Mouse (Mus musculus): ENCODE data around the gene Dst.
"Not testable (repeated sequence)": the region's sequence is repeated elsewhere in the genome, so short reads cannot be mapped to it uniquely, and the experiment has no call there.

Dst gene

GRCm38 (mm10) chr1:34030330-34031021, 122.5 kb downstream of the Dst start:
- no peak for DNase-seq

DNA sequence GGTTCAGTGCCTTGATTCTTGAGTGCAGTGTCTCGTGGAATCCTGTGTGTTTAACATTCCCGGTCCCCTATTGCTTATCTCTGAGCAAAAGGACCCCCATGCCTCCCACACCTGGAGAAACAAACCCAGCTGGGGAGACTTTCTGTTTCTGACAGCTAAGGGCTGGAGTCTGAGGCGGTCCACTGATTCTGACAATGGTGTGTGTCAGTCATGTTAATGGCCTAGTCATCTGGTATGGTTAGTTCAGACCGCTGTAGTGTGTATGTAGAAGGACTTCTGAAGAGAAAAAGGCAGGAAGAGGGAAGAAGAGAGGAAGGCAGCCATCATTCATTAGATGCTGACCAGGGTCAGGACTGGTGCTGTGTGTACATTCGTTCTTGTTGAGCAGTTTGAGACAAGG, 125.0 kb downstream of the Dst start:
- no peak for DNase-seq

- DNase-seq, result no peak
Measured at GRCm38 (mm10) chr1:34033478-34033877, 125.5 kb downstream of the Dst start.

- no peak for DNase-seq
Measured at GRCm38 (mm10) chr1:34033958-34034357, 125.9 kb downstream of the Dst start.

DNA sequence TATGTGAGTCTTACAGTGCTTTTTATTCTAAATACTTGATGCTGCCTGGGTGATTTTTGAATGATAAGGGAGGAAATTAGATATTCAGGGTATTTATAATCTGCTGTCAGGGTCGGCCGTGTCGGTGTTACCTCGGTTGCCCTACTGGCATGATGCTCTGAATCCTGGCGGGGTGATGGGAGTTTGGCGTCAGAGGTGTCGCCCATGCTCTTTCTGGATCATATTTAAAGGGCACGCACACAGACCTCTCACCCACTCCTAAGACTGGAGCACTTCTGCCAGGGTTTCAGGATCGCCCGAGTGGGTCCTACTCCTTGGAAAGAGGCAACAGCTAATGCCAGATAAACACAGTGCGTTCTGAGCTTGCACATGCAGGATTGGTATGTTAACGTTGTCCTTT, 128.1 kb downstream of the Dst start:
- DNase-seq, result no peak

DNA sequence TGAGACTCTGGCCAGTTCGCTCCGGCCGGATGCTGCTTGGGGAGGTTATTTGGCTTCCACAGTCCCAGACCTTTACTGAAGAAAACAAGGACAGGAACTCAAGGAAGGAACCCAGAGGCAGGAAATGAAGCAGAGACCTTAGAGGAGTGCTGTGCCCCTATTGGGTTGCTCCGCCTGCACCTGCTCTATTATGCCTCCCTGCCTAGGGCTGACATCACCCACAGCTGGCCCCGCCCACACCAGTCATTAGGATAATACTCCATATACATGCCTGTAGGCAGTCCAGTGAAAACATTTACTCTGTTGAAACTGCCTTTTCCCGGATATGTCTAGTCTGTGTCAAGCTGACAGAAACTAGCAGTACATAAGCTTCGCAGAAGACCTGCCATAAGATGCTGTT, 130.5 kb downstream of the Dst start:
- no peak for DNase-seq

GRCm38 (mm10) chr1:34040049-34040448, 132.0 kb downstream of the Dst start:
- DNase-seq, result no peak

- DNase-seq, result no peak
Measured at GRCm38 (mm10) chr1:34040901-34041721, 133.1 kb downstream of the Dst start.

DNA sequence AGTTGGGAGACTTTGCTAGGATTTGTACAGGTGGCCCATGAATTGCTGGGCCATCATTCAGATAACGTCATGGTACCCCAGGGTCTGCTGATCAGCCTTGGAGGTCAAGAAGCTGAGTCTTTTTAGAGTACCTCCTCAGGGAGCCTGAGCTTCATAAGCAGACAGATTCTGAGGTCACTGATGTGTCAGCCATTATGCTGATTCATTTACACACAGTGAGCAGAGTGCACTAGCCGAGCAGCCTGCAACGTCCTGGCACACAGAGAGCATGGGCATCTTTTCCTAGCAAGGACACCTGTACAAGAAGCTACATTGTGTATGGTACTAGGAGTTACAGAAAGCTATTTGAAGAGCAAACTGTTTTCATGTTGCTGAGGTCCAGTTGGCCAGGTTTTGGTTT, 134.3 kb downstream of the Dst start:
- DNase-seq, result no peak

DNA sequence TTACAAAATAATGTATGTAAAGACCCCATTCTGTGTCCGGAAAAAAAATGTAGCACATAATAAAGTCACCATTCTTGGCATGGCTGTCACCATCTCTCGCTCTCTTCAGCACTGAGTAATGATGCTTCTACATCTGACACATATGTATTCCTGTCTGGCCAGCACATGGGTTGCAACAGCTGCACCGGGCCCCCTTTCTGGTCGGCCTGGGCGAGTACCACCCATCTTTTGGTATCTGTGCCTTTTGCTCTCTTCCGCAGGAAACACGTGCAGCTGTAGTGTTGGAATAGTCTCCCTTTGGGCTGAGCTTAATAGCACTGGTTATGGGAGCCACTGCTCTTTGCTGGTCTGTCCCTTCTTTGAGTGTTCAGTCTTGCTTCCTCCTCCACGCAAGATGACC, 135.3 kb downstream of the Dst start:
- no peak for DNase-seq

DNA sequence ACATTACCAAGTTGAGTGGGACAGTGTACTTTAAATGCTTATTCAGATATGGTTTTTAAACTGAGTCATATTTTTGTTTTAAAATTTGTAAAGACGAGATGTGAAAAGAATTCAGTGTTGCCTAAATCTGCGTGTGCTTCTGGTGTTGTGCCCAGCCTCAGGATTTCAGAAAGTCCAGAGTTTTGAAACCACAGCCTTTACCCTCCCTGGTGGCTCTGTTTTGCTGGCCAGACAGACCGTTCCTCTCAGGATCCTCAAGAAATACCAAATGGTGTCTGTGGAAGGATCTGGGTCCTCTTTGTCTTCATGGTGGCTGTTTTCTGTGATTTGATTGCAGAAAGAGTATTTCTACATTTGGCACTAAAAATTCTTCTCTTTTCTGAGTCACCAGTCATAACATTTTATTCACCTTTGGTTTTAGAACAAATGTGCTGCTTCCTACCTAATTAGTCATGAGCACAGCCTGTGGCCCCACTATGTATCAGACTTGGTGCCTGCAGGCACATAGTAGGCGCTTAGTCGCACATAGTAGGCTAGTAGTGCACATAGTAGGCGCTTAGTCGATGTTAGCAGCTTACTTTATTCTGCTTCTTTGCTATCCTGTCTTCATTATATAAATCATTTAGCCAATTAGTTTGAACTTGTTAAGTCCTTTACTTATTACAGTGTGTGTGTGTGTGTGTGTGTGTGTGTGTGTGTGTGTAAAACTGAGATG, 136.0 kb downstream of the Dst start:
- DNase-seq, result no peak

DNA sequence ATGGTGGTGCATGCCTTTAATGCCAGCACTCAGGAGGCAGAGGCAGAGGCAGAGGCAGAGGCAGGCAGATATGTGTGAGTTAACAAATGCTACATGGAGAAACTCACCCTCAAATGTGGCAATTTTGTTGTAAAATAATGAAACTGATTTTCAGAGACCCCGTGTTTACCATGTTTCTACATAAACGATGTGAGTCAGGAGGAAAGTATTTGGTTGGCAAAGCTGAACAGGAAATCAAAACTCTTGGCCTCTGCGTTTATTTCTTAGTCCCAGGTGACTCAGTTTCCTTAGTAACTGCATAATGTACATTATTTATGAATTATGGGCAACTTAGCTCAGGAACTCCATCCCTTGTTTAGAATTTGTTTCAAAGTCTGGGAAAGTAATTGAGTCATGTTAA, 136.7 kb downstream of the Dst start:
- DNase-seq, result no peak

- DNase-seq, result peak; percentile 42 to 48
Measured at GRCm38 (mm10) chr1:34047285-34047684, 139.3 kb downstream of the Dst start.

- no peak for DNase-seq
Measured at GRCm38 (mm10) chr1:34051251-34051650, 143.2 kb downstream of the Dst start.

DNA sequence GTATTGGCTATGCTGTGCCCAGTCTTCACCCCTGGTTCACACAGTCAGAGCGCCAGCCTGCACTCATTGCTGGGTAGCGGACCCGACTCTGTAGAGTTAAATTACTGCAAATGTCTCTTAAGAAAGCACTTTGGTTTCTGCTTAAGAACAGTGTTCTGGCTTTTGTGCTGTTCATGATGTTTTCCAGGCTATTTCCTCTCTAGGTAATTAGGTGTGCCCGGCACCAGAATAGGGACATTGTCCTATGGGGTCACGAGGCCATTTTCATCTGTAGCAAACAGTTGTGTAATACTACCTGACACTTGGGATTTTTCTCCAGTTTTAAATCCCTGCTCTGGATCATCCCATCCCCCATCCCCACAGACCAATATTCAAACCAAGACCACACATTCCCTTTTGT, 144.4 kb downstream of the Dst start:
- no peak for DNase-seq

DNA sequence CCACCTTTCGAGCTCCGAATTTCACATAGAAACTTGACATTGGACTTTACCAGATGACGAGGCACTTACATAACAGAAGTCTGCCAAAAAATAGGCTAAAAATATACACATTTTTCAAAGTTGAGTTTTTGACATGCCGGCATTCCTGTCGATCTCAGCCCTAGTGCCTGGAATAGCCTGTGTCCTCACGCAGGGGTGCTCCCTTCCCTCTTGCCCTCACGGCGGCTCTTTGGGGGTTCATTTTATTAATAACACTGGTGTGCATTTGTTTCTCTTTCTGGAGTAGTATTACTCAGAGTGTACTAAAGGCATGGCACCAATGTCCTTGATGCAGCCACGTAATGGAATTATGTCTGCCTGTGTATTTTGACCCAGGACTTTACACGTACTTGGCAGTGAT, 146.9 kb downstream of the Dst start:
- DNase-seq, result no peak

DNA sequence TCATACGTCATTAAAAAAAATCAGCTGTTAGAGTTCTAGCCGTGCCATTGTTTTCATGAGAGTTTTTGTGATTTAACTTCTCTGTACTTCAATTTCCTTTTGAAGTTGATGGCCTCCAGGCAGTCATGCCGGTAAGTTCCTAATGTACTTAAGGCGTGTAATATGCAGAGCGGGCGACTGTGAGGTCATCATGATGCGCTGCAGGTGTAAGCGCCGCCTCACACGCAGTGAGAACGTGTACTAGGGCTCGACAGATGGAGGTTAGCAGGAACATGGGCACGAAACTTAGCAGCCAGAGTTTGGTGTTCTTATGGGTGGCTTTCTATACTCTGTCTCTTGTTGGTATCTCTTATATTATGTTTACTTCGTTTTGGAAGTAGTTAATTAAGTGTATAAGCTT, 148.6 kb downstream of the Dst start:
- no peak for DNase-seq

GRCm38 (mm10) chr1:34059231-34059630, 151.2 kb downstream of the Dst start:
- DNase-seq, result no peak

DNA sequence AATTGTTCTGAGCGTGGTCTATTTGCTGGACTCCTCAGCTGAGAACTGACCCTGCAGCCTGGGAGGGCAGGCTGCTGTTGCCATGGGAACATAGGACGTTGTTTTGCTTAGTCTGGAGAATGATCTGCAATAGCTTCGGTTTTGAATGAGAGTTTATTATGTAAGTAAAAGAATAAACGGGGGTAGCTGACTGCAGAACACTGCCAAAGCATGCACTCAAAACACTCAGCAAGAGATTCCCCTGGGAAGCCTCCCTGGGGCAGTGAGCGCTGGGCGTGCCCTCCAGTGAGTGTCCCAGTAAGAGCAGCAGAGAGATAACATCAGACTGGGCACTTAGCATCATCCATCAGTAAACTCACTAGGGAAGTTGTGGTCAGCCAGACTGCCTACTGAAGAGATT, 152.4 kb downstream of the Dst start:
- DNase-seq, result no peak

DNA sequence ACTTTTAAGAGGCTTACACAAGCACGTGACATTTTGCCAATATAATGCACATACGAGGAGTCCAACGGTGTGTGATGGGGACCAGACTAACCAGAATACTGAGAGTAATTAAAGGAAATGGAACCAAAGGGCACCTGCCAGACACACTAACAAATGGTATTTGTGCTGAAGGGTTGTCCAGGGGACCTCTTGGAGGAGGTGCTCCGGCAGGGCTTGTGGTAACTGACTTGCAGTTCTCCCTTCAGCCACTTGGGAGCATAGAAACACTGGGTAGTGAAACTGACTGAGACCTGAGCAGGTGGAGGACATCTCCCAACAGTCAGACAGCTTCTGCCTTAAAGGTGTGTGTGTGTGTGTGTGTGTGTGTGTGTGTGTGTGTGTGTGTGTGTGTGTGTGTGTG, 153.1 kb downstream of the Dst start:
- peak; percentile 83 to 87 for DNase-seq

DNA sequence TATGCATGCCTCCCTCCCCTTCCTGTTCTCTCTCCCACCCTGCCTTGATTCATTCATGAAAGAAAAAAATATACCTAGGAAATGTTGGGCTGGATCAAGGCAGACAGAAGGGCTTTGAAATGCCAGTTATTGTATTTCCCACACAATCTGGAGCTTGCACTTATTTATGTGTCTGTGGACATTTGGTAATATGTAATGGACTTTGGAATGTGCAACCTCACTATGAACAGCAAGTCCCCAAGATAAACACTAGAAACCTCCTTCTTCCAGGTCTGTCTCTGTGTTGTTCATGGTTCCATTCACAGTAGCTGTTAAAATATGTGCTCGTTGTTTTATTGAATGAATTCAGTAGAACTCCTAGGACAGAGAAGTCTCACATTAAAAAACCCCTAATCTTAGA, 153.8 kb downstream of the Dst start:
- no peak for DNase-seq

DNA sequence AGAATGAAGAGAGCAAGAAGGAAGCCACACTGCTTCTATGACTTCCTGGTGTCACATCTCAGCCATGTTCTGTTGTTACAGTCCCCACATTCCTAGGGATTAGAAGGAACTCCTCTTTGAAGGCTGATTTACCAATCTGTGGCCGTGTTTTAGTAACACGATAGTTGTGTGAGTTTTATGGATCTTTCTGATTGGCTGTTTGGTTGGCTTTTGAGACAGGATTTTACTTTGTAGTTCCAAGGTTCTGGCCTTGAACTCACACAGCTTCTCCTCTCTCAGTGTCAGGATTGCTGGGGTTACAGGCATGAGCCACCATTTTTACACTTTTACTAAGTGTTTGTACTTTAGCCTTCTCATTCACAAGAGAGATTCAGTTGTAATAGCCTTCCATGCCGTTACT, 155.9 kb downstream of the Dst start:
- no peak for DNase-seq

DNA sequence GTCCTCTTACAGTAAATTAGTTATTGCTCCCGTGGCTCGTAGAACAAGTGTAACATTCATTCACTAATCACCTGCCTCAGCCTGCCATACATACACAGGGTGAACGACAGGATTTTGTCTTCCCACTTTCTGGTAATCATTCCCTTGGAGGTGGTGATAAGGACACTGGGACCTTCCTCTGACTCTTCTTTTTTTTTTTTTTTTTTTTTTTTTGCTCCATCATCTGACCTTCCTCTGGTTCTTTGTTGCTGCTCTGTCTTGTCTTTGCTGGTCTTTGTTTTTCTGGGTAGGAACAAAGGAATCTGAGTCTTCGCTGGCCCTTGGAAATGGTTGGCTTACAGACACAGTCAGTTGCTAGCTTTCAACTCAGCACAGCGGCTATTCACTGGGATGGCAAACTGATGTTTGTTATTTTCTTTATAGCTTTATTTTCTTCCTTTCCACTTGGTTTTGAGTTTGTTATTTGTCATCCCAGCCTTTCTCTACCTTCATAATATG, 157.6 kb downstream of the Dst start:
- DNase-seq, result no peak

DNA sequence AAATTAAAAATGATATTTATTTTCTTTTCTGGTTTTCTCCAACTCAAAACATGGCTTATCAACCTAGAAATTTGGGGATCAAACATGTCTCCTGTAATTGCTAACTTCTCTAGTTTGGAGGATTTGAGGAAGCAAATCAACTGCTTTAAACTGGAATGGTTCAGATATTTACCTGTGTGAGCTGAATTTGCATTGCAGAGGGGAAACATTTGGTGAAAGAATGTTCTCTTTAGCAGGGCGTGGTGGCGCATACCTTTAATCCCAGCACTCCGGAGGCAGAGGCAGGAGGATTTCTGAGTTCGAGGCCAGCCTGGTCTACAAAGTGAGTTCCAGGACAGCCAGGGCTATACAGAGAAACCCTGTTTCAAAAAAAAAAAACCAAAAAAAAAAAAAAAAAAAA, 158.4 kb downstream of the Dst start:
- not testable (repeated sequence) for DNase-seq
